Mouse (Mus musculus) liver, adult 2 months (tissue): ENCODE results near the gene Renbp.

Experiments
- CTCF ChIP-seq: fragments of 200-500 bp; IDR thresholded peaks from 2 replicates; pipeline ENCODE4 v1.5.1; 2011; ENCODE audit warnings: low read depth, low read length, control low read depth
- POLR2A ChIP-seq: fragments of 200-500 bp; IDR thresholded peaks from 2 replicates; pipeline ENCODE4 v1.6.1; 2011; ENCODE audit warnings: low read length, control low read depth; ENCODE audit not compliant: insufficient read depth; ENCODE audit errors: extremely low read depth

DNA sequence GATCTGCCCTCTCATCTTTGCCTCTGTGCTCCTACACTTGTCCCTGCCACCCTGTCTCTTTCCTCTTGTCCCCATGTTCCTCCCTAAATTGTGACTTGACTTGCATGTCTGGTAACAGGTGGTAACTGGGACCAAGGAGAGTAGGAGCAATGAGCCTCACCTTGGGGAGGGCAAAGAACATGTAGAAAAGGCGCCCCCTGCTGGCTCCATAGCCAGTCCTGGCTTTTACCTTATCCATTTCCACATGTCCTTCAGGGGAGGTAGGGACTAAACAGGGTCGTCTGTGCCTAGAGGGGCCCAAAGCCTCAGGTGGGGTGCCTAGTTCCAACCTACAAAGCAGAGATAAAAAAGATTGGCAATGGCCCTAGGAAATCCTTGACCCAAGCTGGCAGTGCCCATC is 34.9 kb downstream of the Renbp start, which contains the start of gene L1cam:
- TF ChIP-seq CTCF: peak; percentile 53; the same call in 1 of the 2 replicates
- TF ChIP-seq POLR2A: no peak
